Mouse (Mus musculus): ENCODE measurements around the gene Fam117a. TPM values are rescaled to one million over a fixed set of nuclear protein-coding genes. Genes with fewer than 3 reads are reported as not detected.
A peak's percentile ranks its signal among the peaks of the same experiment; 100 is the strongest.

Gene Fam117a
- total and polyA plus RNA-seq, 3 experiments = 49.9 to 116 TPM; not detected in 1

DNA sequence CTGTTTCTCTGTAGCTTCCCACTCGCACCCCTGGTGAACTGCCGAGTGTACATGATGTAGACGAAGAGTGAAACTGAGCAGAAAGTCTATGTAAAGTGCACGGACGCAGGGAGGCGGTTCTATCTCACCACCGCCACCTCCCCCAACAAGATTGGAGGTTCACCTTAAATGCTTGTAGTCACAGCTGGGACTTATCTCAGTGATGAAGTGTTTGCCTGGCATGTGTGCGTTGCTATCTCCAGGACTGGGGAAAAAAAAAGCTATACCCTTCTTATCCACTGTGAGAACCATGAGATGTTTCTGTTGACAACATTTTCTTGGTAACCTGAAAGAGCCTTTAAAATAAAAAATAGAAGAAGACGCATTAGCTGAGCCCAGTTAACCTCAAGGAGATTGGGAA lies 18.7 kb upstream of the Fam117a start (continued):
- TF ChIP-seq ZMIZ1 (IDR thresholded peaks at IDR 0.05; ENCODE audit: low read depth, low read length) (peak; percentile 42; the same call in 1 of the 2 replicates), CTCF (IDR thresholded peaks at IDR 0.05 in 2 of 3, conservative IDR thresholded peaks at IDR 0.05 in 1 of 3; ENCODE audit: control insufficient read depth in 1 of 3, insufficient read depth in 1 of 3, low read depth in 2 of 3, low read length in 3 of 3, poor library complexity in 1 of 3, severe bottlenecking in 1 of 3) (no peak; a peak in 1 of 6 replicates), MAFK (IDR thresholded peaks at IDR 0.05; ENCODE audit: borderline replicate concordance, low read depth, low read length) (peak; percentile 70; the same call in 1 of the 2 replicates)

- H3K9ac ChIP-seq (ENCODE audit: control insufficient read depth, low read depth, low read length, poor library complexity, severe bottlenecking) = no peak overlapping the region
- H3K79me2 ChIP-seq (ENCODE audit: control insufficient read depth, insufficient read depth, low read length, poor library complexity) = no peaks in the 10 kb centered on the region
- peaks cover 39 to 41% of the 10 kb centered on the region in 2 experiments for H3K4me1 ChIP-seq (ENCODE audit: control insufficient read depth in 1 of 2, insufficient read depth in 2 of 2, low read length in 2 of 2)
- TF ChIP-seq JUND (IDR thresholded peaks at IDR 0.05; ENCODE audit: low read depth, low read length) (no peak), TBP (IDR thresholded peaks at IDR 0.05; ENCODE audit: low read depth, low read length) (no peak), NELFE (IDR thresholded peaks at IDR 0.05; ENCODE audit: low read depth, low read length) (no peak), ZKSCAN1 (IDR thresholded peaks at IDR 0.05; ENCODE audit: low read depth, low read length) (no peak), MEF2A (IDR thresholded peaks at IDR 0.05; ENCODE audit: extremely low read depth, insufficient replicate concordance, low read depth, low read length, poor library complexity, severe bottlenecking) (no peak), MYC (IDR thresholded peaks at IDR 0.05; ENCODE audit: low read depth, low read length) (no peak), ETS1 (IDR thresholded peaks at IDR 0.05; ENCODE audit: low read depth, low read length) (no peak), ELF1 (IDR thresholded peaks at IDR 0.05; ENCODE audit: low read depth, low read length) (no peak), POLR2A (IDR thresholded peaks at IDR 0.05; ENCODE audit: control insufficient read depth in 1 of 2, insufficient read depth in 1 of 2, low read depth in 1 of 2, low read length in 2 of 2, poor library complexity in 1 of 2) (no peak), POLR2AphosphoS5 (IDR thresholded peaks at IDR 0.05; ENCODE audit: borderline replicate concordance, low read depth, low read length) (no peak), CHD2 (IDR thresholded peaks at IDR 0.05; ENCODE audit: low read length) (no peak), SIN3A (IDR thresholded peaks at IDR 0.05; ENCODE audit: low read length) (no peak), MAZ (IDR thresholded peaks at IDR 0.05; ENCODE audit: low read depth, low read length) (no peak), MAX (IDR thresholded peaks at IDR 0.05; ENCODE audit: low read length) (no peak), POLR2AphosphoS2 (IDR thresholded peaks at IDR 0.05; ENCODE audit: low read length) (no peak), HCFC1 (IDR thresholded peaks at IDR 0.05; ENCODE audit: low read depth, low read length) (no peak), GATA1 (IDR thresholded peaks at IDR 0.05; ENCODE audit: low read depth, low read length) (no peak), RAD21 (IDR thresholded peaks at IDR 0.05; ENCODE audit: low read depth, low read length) (peak; percentile 37), CTCF (IDR thresholded peaks at IDR 0.05 in 2 of 3, conservative IDR thresholded peaks at IDR 0.05 in 1 of 3; ENCODE audit: control insufficient read depth in 1 of 3, insufficient read depth in 1 of 3, low read depth in 2 of 3, low read length in 3 of 3, poor library complexity in 1 of 3, severe bottlenecking in 1 of 3) (peak; percentile 12 to 53 (median 41); a peak in 4 of 6 replicates), ZC3H11A (IDR thresholded peaks at IDR 0.05; ENCODE audit: low read depth, low read length) (peak; percentile 37; the same call in 1 of the 2 replicates), TCF12 (IDR thresholded peaks at IDR 0.05; ENCODE audit: low read depth, low read length) (no peak), MYB (IDR thresholded peaks at IDR 0.05; ENCODE audit: low read depth, low read length) (no peak), USF2 (IDR thresholded peaks at IDR 0.05; ENCODE audit: borderline replicate concordance in 1 of 2, insufficient read depth in 1 of 2, low read depth in 1 of 2, low read length in 2 of 2) (no peak), ZNF384 (IDR thresholded peaks at IDR 0.05; ENCODE audit: low read depth, low read length) (peak; percentile 66; the same call in 1 of the 2 replicates), EP300 (IDR thresholded peaks at IDR 0.05; ENCODE audit: low read depth in 1 of 2, low read length in 2 of 2) (no peak), USF1 (IDR thresholded peaks at IDR 0.05; ENCODE audit: low read depth, low read length) (no peak), E2F4 (IDR thresholded peaks at IDR 0.05; ENCODE audit: borderline replicate concordance, low read depth, low read length) (no peak), MXI1 (IDR thresholded peaks at IDR 0.05; ENCODE audit: low read depth, low read length) (0 out of 2 replicates have a peak, but pooled peaks have one; percentile 12), RCOR1 (IDR thresholded peaks at IDR 0.05; ENCODE audit: low read depth, low read length) (no peak), TAL1 (IDR thresholded peaks at IDR 0.05; ENCODE audit: low read length) (no peak), NRF1 (IDR thresholded peaks at IDR 0.05; ENCODE audit: insufficient read depth, low read depth, low read length, poor library complexity, severe bottlenecking) (no peak), UBTF (IDR thresholded peaks at IDR 0.05; ENCODE audit: borderline replicate concordance, insufficient read depth, low read depth, low read length) (no peak), CHD1 (IDR thresholded peaks at IDR 0.05; ENCODE audit: low read depth, low read length) (no peak)
Measured at GRCm38 (mm10) chr11:95319506-95319905, 17.3 kb upstream of the Fam117a start.

More at GRCm38 (mm10) chr11:95319506-95319905, 17.3 kb upstream of the Fam117a start:
- Histone ChIP-seq H3K4me3 (ENCODE audit: control insufficient read depth in 1 of 2, insufficient read depth in 1 of 2, low read depth in 2 of 2, low read length in 2 of 2) (no peak overlapping the region), H3K9me3 (replicated peaks; ENCODE audit: insufficient read depth, low read length) (no peaks in the 10 kb centered on the region), H3K27ac (ENCODE audit: control insufficient read depth, low read depth, low read length) (peak overlapping the region; percentile 12; the same call in 1 of the 2 replicates), H3K36me3 (ENCODE audit: control insufficient read depth in 1 of 2, insufficient read depth in 2 of 2, low read length in 2 of 2) (peaks cover 0 to 38% of the 10 kb centered on the region in 2 experiments; a peak in 2 of 4 replicates), H3K27me3 (ENCODE audit: control insufficient read depth in 1 of 2, insufficient read depth in 2 of 2, low read length in 2 of 2) (no peaks in the 10 kb centered on the region)
- no peak for DNase-seq (ENCODE audit: low read depth, low spot score)
